Mouse (Mus musculus) lung, postnatal 25 days (tissue): ENCODE data around the gene Gm4214.
"Not testable (repeated sequence)": the region's sequence is repeated elsewhere in the genome, so short reads cannot be mapped to it uniquely, and the experiment has no call there.

Experiments used
- DNase-seq: peaks from one replicate; pipeline ENCODE4 v3.0.0; 2022; ENCODE audit warnings: low spot score

Gm4214 gene

DNA sequence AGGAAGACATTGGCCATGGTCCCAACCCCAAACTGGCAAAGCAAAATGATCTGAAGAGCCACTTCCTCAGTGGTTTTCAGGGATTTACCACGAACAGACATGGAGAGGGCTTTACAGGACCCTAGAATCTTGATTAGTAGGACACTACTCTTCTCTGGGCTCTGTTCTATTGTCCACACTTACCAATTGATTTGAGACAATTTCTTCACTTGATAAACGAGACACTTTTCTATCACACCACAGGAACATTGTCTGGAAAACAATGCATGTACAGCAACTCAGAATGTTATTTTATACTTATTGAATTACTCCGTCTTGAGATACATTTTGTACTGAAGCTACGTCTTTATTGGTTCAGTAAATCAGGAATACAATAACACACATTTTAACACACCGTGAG lies at the start of gene Gm4214:
TSS of gene Gm4214 (minus strand) at position 101 of the 400 bp plus-strand sequence.
- DNase-seq = not testable (repeated sequence)

DNA sequence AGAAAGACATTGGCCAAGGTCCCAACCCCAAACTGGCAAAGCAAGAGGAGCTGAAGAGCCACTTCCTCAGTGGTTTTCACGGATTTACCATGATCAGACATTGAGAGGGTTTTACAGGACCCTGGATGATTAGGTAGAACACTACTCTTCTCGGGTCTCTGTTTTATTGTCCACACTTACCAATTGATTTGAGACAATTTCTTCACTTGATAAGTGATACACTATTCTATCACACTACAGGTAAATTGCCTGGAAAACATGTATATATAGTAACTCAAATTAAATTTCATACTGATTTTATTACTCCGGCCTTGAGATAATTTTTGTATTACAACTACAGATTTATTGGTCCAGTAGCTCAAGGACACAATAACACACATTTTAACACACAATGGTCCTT lies 35.4 kb upstream of the Gm4214 start, which contains the start of gene Gm4216:
TSS of gene Gm4216 (minus strand) at position 101 of the 400 bp plus-strand sequence.
- DNase-seq = not testable (repeated sequence)
